Mouse (Mus musculus): Measurements from ENCODE around the gene Map3k15. TPM values are rescaled to one million over a fixed set of nuclear protein-coding genes. Genes with fewer than 3 reads are reported as not detected.

The Map3k15 gene
- polyA plus RNA-seq, 1 experiment from 2014 or later = 0.06 TPM

- Histone ChIP-seq H3K4me2 (ENCODE audit: low read depth, low read length) (no peak overlapping the region), H3K9ac (replicated peaks; ENCODE audit: low read length) (no peak overlapping the region), H3K27me3 (ENCODE audit: control insufficient read depth, insufficient read depth, low read length) (no peaks in the 10 kb centered on the region), H3K9me3 (replicated peaks; ENCODE audit: control insufficient read depth, low read length) (no peaks in the 10 kb centered on the region), H3K4me1 (ENCODE audit: control insufficient read depth, insufficient read depth, low read length) (no peaks in the 10 kb centered on the region), H3K4me3 (ENCODE audit: low read depth, low read length) (no peak overlapping the region), H3K36me3 (replicated peaks; ENCODE audit: control insufficient read depth, insufficient read depth, low read depth, low read length) (no peaks in the 10 kb centered on the region), H3K27ac (replicated peaks; ENCODE audit: low read depth, low read length) (no peak overlapping the region)
- 85% methylated on average over 3 of the region's 3 CpGs for WGBS
- ATAC-seq (replicated peaks; ENCODE audit: insufficient number of reproducible peaks, low FRiP score, low TSS enrichment, low read depth) = no peak
- no peak for DNase-seq (ENCODE audit: low spot score)
Observed at GRCm38 (mm10) chrX:160164259-160164658, 176.0 kb downstream of the Map3k15 start.

GRCm38 (mm10) chrX:160166246-160166985, 178.2 kb downstream of the Map3k15 start:
- H3K36me3 ChIP-seq (replicated peaks; ENCODE audit: control insufficient read depth, insufficient read depth, low read depth, low read length) = no peaks in the 10 kb centered on the region
- no peak overlapping the region for H3K27ac ChIP-seq (replicated peaks; ENCODE audit: low read depth, low read length)
- 0 out of 2 replicates have a peak, but pooled peaks have one; percentile 75 for ATAC-seq (replicated peaks; ENCODE audit: insufficient number of reproducible peaks, low FRiP score, low TSS enrichment, low read depth)
- no peak overlapping the region for H3K9ac ChIP-seq (replicated peaks; ENCODE audit: low read length)
- no peak overlapping the region for H3K4me2 ChIP-seq (ENCODE audit: low read depth, low read length)
- DNase-seq (ENCODE audit: low spot score) = peak; percentile 15
- no peaks in the 10 kb centered on the region for H3K9me3 ChIP-seq (replicated peaks; ENCODE audit: control insufficient read depth, low read length)
- no peak overlapping the region for H3K4me3 ChIP-seq (ENCODE audit: low read depth, low read length)
- no peaks in the 10 kb centered on the region for H3K4me1 ChIP-seq (ENCODE audit: control insufficient read depth, insufficient read depth, low read length)
- no peaks in the 10 kb centered on the region for H3K27me3 ChIP-seq (ENCODE audit: control insufficient read depth, insufficient read depth, low read length)
- 32% methylated on average over 6 of the region's 6 CpGs for WGBS

GRCm38 (mm10) chrX:160170150-160170549, 181.9 kb downstream of the Map3k15 start:
- DNase-seq (ENCODE audit: low spot score) (peak; percentile 72), ATAC-seq (replicated peaks; ENCODE audit: insufficient number of reproducible peaks, low FRiP score, low TSS enrichment, low read depth) (no peak)
- no peaks in the 10 kb centered on the region for H3K9me3 ChIP-seq (replicated peaks; ENCODE audit: control insufficient read depth, low read length)
- H3K36me3 ChIP-seq (replicated peaks; ENCODE audit: control insufficient read depth, insufficient read depth, low read depth, low read length) = no peaks in the 10 kb centered on the region
- H3K27ac ChIP-seq (replicated peaks; ENCODE audit: low read depth, low read length) = no peak overlapping the region
- no peaks in the 10 kb centered on the region for H3K27me3 ChIP-seq (ENCODE audit: control insufficient read depth, insufficient read depth, low read length)
- no peak overlapping the region for H3K4me2 ChIP-seq (ENCODE audit: low read depth, low read length)
- H3K9ac ChIP-seq (replicated peaks; ENCODE audit: low read length) = no peak overlapping the region
- 3% methylated on average over 2 of the region's 3 CpGs for WGBS
- no peak overlapping the region for H3K4me3 ChIP-seq (ENCODE audit: low read depth, low read length)
- H3K4me1 ChIP-seq (ENCODE audit: control insufficient read depth, insufficient read depth, low read length) = no peaks in the 10 kb centered on the region

Other genes with a start within 250 kb of the Map3k15 start
- gene Pdha1, start 150.0 kb downstream of the Map3k15 start, polyA plus RNA-seq (2014; fragmentation: Nextera tagmentation; extraction: Ambion mirVana) = 102 and 106 TPM in 2 replicates